Mouse (Mus musculus): ENCODE measurements around the gene Dnase1. TPM values are rescaled to one million over a fixed set of nuclear protein-coding genes. Genes with fewer than 3 reads are reported as not detected.

Dnase1 gene
- polyA plus RNA-seq, 1 experiment from 2014 or later: 4.5 TPM

- ATAC-seq (ENCODE audit: insufficient number of reproducible peaks, insufficient read depth, low FRiP score, low read depth): no peak
- Histone ChIP-seq H3K27ac (replicated peaks in 1 of 2; ENCODE audit: control insufficient read depth in 1 of 2, insufficient read depth in 1 of 2, low read depth in 2 of 2, low read length in 2 of 2) (no peak overlapping the region), H3K36me3 (ENCODE audit: control insufficient read depth, insufficient read depth, low read length) (peaks cover 24% of the 10 kb centered on the region), H3K4me1 (ENCODE audit: control insufficient read depth in 2 of 2, insufficient read depth in 2 of 2, low read length in 2 of 2) (peaks cover 0 to 5% of the 10 kb centered on the region in 2 experiments; a peak in 1 of 4 replicates), H3K4me2 (ENCODE audit: low read length) (no peak overlapping the region), H3K9ac (ENCODE audit: low read length) (no peak overlapping the region), H3K9me3 (ENCODE audit: control insufficient read depth, low read length) (no peaks in the 10 kb centered on the region), H3K27me3 (ENCODE audit: control insufficient read depth, insufficient read depth, low read length) (no peaks in the 10 kb centered on the region), H3K4me3 (ENCODE audit: control insufficient read depth in 1 of 2, insufficient read depth in 1 of 2, low read depth in 1 of 2, low read length in 2 of 2) (no peak overlapping the region)
- 35% methylated on average over 5 of the region's 5 CpGs for WGBS
These were observed 2.8 kb upstream of the Dnase1 start for GRCm38 (mm10) chr16:4033971-4034370.

DNA sequence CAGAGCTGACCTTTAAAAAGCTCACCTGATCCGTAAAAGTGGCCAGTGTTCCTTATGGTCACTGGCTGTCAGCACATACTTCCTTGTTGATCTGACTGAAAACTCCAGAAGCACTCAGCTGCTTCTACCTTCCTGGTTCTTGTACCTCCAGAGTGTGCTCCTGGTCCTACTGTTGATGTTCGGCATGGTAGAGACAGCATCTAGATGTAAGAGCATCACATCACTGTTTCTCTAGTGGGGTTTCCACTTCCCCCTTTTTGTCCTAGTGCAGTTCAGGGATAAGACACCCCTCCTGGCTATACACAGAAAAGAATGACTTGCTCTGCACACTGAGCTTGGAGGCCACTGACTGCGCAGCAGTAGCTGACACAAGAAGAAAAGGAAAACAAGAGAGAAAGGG, 2.3 kb upstream of the Dnase1 start:
- H3K4me3 ChIP-seq (ENCODE audit: control insufficient read depth in 1 of 2, insufficient read depth in 1 of 2, low read depth in 1 of 2, low read length in 2 of 2): no peak overlapping the region
- no peak for ATAC-seq (ENCODE audit: insufficient number of reproducible peaks, insufficient read depth, low FRiP score, low read depth)
- H3K27ac ChIP-seq (replicated peaks in 1 of 2; ENCODE audit: control insufficient read depth in 1 of 2, insufficient read depth in 1 of 2, low read depth in 2 of 2, low read length in 2 of 2): no peak overlapping the region
- no peaks in the 10 kb centered on the region for H3K27me3 ChIP-seq (ENCODE audit: control insufficient read depth, insufficient read depth, low read length)
- no peak overlapping the region for H3K9ac ChIP-seq (ENCODE audit: low read length)
- peaks cover 0 to 5% of the 10 kb centered on the region in 2 experiments; a peak in 1 of 4 replicates for H3K4me1 ChIP-seq (ENCODE audit: control insufficient read depth in 2 of 2, insufficient read depth in 2 of 2, low read length in 2 of 2)
- peaks cover 29% of the 10 kb centered on the region for H3K36me3 ChIP-seq (ENCODE audit: control insufficient read depth, insufficient read depth, low read length)
- WGBS: 82% methylated on average over 3 of the region's 3 CpGs
- H3K4me2 ChIP-seq (ENCODE audit: low read length): no peak overlapping the region
- H3K9me3 ChIP-seq (ENCODE audit: control insufficient read depth, low read length): no peaks in the 10 kb centered on the region

DNA sequence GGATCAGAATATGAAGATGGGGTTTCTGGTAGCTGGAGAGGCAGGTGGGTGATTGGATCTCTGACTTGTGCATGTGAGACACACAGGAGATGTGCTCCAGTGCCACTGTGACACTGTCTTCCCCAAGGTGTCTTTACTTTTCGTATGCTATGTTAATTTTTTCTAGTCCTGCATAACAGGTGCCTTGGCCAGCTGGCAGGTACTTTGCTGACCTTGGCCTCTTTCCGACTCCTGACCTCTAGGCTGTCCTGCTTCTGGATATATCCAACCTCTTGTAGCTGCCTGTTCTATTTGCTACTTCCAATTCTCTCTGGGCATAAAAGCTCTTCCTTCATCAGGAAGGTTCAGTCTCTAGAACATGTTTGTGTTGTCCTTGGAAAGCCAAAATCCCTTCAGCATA, 1.2 kb upstream of the Dnase1 start:
- no peak overlapping the region for H3K4me2 ChIP-seq (ENCODE audit: low read length)
- H3K4me3 ChIP-seq (ENCODE audit: control insufficient read depth in 1 of 2, insufficient read depth in 1 of 2, low read depth in 1 of 2, low read length in 2 of 2): no peak overlapping the region
- peaks cover 0 to 5% of the 10 kb centered on the region in 2 experiments; a peak in 1 of 4 replicates for H3K4me1 ChIP-seq (ENCODE audit: control insufficient read depth in 2 of 2, insufficient read depth in 2 of 2, low read length in 2 of 2)
- no peaks in the 10 kb centered on the region for H3K9me3 ChIP-seq (ENCODE audit: control insufficient read depth, low read length)
- no peak overlapping the region for H3K27ac ChIP-seq (replicated peaks in 1 of 2; ENCODE audit: control insufficient read depth in 1 of 2, insufficient read depth in 1 of 2, low read depth in 2 of 2, low read length in 2 of 2)
- H3K36me3 ChIP-seq (ENCODE audit: control insufficient read depth, insufficient read depth, low read length): peaks cover 40% of the 10 kb centered on the region
- WGBS: 78% methylated on average over 2 of the region's 2 CpGs
- H3K9ac ChIP-seq (ENCODE audit: low read length): no peak overlapping the region
- ATAC-seq (ENCODE audit: insufficient number of reproducible peaks, insufficient read depth, low FRiP score, low read depth): no peak
- H3K27me3 ChIP-seq (ENCODE audit: control insufficient read depth, insufficient read depth, low read length): no peaks in the 10 kb centered on the region

GRCm38 (mm10) chr16:4037690-4038089, 948 bp downstream of the Dnase1 start:
- H3K9ac ChIP-seq (ENCODE audit: low read length): no peak overlapping the region
- H3K4me3 ChIP-seq (ENCODE audit: control insufficient read depth in 1 of 2, insufficient read depth in 1 of 2, low read depth in 1 of 2, low read length in 2 of 2): no peak overlapping the region
- H3K27me3 ChIP-seq (ENCODE audit: control insufficient read depth, insufficient read depth, low read length): no peaks in the 10 kb centered on the region
- H3K9me3 ChIP-seq (ENCODE audit: control insufficient read depth, low read length): no peaks in the 10 kb centered on the region
- H3K4me1 ChIP-seq (ENCODE audit: control insufficient read depth in 2 of 2, insufficient read depth in 2 of 2, low read length in 2 of 2): peaks cover 0 to 5% of the 10 kb centered on the region in 2 experiments; a peak in 1 of 4 replicates
- 96% methylated on average over 7 of the region's 7 CpGs for WGBS
- no peak overlapping the region for H3K4me2 ChIP-seq (ENCODE audit: low read length)
- H3K27ac ChIP-seq (replicated peaks in 1 of 2; ENCODE audit: control insufficient read depth in 1 of 2, insufficient read depth in 1 of 2, low read depth in 2 of 2, low read length in 2 of 2): no peak overlapping the region
- peaks cover 61% of the 10 kb centered on the region for H3K36me3 ChIP-seq (ENCODE audit: control insufficient read depth, insufficient read depth, low read length)
- no peak for ATAC-seq (ENCODE audit: insufficient number of reproducible peaks, insufficient read depth, low FRiP score, low read depth)

DNA sequence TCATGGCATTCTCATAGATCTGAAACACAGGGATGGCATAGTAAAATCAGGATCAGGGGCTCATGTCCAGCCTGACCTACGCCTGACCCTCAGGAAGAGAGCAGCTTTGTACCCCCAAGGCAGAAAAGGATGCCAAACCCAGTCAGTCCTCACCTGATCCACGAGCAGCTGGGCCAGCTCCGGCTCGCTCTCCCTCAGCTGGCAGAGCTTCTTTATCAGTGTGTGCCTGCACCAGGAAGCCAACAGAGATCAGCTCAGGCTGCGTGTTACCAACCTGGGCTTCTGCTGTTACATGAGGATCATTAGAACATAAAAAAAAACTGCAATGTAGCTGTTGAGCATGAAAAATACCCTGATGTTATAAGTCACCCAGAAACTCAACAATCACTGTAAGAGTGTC, 3.5 kb downstream of the Dnase1 start:
- H3K36me3 ChIP-seq (ENCODE audit: control insufficient read depth, insufficient read depth, low read length): peaks cover 86% of the 10 kb centered on the region
- whole genome bisulfite sequencing: 91% methylated on average over 5 of the region's 5 CpGs
- no peaks in the 10 kb centered on the region for H3K27me3 ChIP-seq (ENCODE audit: control insufficient read depth, insufficient read depth, low read length)
- no peaks in the 10 kb centered on the region for H3K4me1 ChIP-seq (ENCODE audit: control insufficient read depth in 2 of 2, insufficient read depth in 2 of 2, low read length in 2 of 2)
- H3K27ac ChIP-seq (replicated peaks in 1 of 2; ENCODE audit: control insufficient read depth in 1 of 2, insufficient read depth in 1 of 2, low read depth in 2 of 2, low read length in 2 of 2): no peak overlapping the region
- H3K9ac ChIP-seq (ENCODE audit: low read length): no peak overlapping the region
- H3K9me3 ChIP-seq (ENCODE audit: control insufficient read depth, low read length): no peaks in the 10 kb centered on the region
- H3K4me3 ChIP-seq (ENCODE audit: control insufficient read depth in 1 of 2, insufficient read depth in 1 of 2, low read depth in 1 of 2, low read length in 2 of 2): no peak overlapping the region
- no peak for ATAC-seq (ENCODE audit: insufficient number of reproducible peaks, insufficient read depth, low FRiP score, low read depth)
- no peak overlapping the region for H3K4me2 ChIP-seq (ENCODE audit: low read length)

- Histone ChIP-seq H3K36me3 (ENCODE audit: control insufficient read depth, insufficient read depth, low read length) (peaks cover 100% of the 10 kb centered on the region), H3K4me1 (ENCODE audit: control insufficient read depth in 2 of 2, insufficient read depth in 2 of 2, low read length in 2 of 2) (no peaks in the 10 kb centered on the region), H3K4me3 (ENCODE audit: control insufficient read depth in 1 of 2, insufficient read depth in 1 of 2, low read depth in 1 of 2, low read length in 2 of 2) (no peak overlapping the region), H3K27ac (replicated peaks in 1 of 2; ENCODE audit: control insufficient read depth in 1 of 2, insufficient read depth in 1 of 2, low read depth in 2 of 2, low read length in 2 of 2) (no peak overlapping the region), H3K9ac (ENCODE audit: low read length) (no peak overlapping the region), H3K9me3 (ENCODE audit: control insufficient read depth, low read length) (no peaks in the 10 kb centered on the region), H3K27me3 (ENCODE audit: control insufficient read depth, insufficient read depth, low read length) (no peaks in the 10 kb centered on the region), H3K4me2 (ENCODE audit: low read length) (no peak overlapping the region)
- ATAC-seq (ENCODE audit: insufficient number of reproducible peaks, insufficient read depth, low FRiP score, low read depth): no peak
- 99% methylated on average over 4 of the region's 4 CpGs for WGBS
These were observed 4.9 kb downstream of the Dnase1 start for GRCm38 (mm10) chr16:4041646-4042045.

- 89% methylated on average over 2 of the region's 2 CpGs for WGBS
These were observed 7.4 kb downstream of the Dnase1 start for GRCm38 (mm10) chr16:4044093-4044492.

GRCm38 (mm10) chr16:4045524-4045923, 8.8 kb downstream of the Dnase1 start:
- H3K4me3 ChIP-seq (ENCODE audit: control insufficient read depth in 1 of 2, insufficient read depth in 1 of 2, low read depth in 1 of 2, low read length in 2 of 2): no peak overlapping the region
- no peaks in the 10 kb centered on the region for H3K4me1 ChIP-seq (ENCODE audit: control insufficient read depth in 2 of 2, insufficient read depth in 2 of 2, low read length in 2 of 2)
- H3K9ac ChIP-seq (ENCODE audit: low read length): no peak overlapping the region
- H3K27ac ChIP-seq (replicated peaks in 1 of 2; ENCODE audit: control insufficient read depth in 1 of 2, insufficient read depth in 1 of 2, low read depth in 2 of 2, low read length in 2 of 2): no peak overlapping the region
- peaks cover 100% of the 10 kb centered on the region for H3K36me3 ChIP-seq (ENCODE audit: control insufficient read depth, insufficient read depth, low read length)
- no peak overlapping the region for H3K4me2 ChIP-seq (ENCODE audit: low read length)
- H3K27me3 ChIP-seq (ENCODE audit: control insufficient read depth, insufficient read depth, low read length): no peaks in the 10 kb centered on the region
- ATAC-seq (ENCODE audit: insufficient number of reproducible peaks, insufficient read depth, low FRiP score, low read depth): no peak
- 78% methylated on average over 4 of the region's 4 CpGs for WGBS
- no peaks in the 10 kb centered on the region for H3K9me3 ChIP-seq (ENCODE audit: control insufficient read depth, low read length)

More at GRCm38 (mm10) chr16:4044093-4044492, 7.4 kb downstream of the Dnase1 start:
- Histone ChIP-seq H3K4me2 (ENCODE audit: low read length) (no peak overlapping the region), H3K9me3 (ENCODE audit: control insufficient read depth, low read length) (no peaks in the 10 kb centered on the region), H3K4me1 (ENCODE audit: control insufficient read depth in 2 of 2, insufficient read depth in 2 of 2, low read length in 2 of 2) (no peaks in the 10 kb centered on the region), H3K4me3 (ENCODE audit: control insufficient read depth in 1 of 2, insufficient read depth in 1 of 2, low read depth in 1 of 2, low read length in 2 of 2) (no peak overlapping the region), H3K27ac (replicated peaks in 1 of 2; ENCODE audit: control insufficient read depth in 1 of 2, insufficient read depth in 1 of 2, low read depth in 2 of 2, low read length in 2 of 2) (no peak overlapping the region), H3K27me3 (ENCODE audit: control insufficient read depth, insufficient read depth, low read length) (no peaks in the 10 kb centered on the region), H3K9ac (ENCODE audit: low read length) (no peak overlapping the region), H3K36me3 (ENCODE audit: control insufficient read depth, insufficient read depth, low read length) (peaks cover 100% of the 10 kb centered on the region)
- no peak for ATAC-seq (ENCODE audit: insufficient number of reproducible peaks, insufficient read depth, low FRiP score, low read depth)

All from heart, embryonic 14.5 days (tissue).